Mouse (Mus musculus): ENCODE data around the gene Pnldc1.

DNA sequence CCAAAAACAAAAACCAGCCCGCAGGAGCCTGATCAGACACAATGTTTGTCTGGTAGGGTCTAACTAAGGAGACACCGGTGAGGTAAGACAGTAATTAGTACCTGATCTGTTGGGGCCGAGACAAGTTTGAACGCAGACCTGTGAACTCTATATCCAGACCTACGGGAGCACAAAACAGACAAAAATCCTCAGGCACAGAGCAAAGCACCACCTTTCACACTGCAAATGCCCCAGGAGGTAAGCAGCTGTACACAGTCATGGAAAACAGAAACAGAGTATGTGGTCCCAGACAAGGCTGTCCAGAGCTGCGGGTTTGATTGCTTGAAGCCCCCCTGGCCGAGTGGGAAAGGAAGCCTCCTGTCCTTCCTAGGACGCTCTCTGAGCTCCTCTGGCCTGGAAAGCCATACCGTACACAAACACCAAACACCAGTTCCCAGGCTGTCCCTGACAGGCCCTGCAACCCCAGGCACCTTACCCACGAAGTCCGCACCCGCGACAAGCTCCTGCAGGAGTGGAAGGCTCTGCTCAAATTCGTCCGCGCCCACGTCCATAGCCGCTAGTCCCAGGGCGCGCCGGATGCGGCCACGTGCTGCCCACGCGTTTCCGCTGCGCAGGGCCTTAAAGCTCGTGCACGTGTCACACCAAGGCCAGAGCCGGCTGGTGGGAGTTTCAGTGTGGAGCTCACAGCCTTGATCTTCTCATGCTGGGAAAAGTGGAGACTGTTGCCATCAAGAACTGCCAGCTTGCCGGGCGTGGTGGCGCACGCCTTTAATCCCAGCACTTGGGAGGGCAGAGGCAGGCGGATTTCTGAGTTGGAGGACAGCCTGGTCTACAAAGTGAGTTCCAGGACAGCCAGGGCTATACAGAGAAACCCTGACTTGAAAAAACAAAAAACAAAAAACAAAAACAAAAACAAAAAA, at the start of gene Pnldc1:
- TF ChIP-seq EP300 (IDR thresholded peaks at IDR 0.05) = no peak
- TF ChIP-seq CTCF (IDR thresholded peaks at IDR 0.05) = no peak
